Mouse (Mus musculus): ENCODE results near the gene Pwwp2a.

The Pwwp2a gene

DNA sequence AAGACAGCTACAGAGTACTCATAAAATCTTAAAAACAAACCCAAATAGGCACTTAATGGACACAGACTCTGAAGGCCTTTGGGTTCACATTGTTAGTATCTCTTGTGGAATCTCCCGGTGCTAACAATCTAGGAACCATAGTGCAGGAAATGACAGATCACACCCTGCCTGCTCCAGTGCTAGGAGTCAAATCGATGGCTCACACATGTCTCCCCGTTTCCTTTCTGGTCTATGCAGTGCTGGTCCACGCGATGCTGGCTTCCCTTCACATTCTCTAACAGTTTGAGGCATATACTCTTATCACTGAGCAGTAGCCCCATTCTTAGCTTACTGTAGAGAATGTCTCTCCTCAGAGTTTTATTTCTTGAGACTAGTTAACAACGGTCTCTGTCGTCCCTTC, 46.0 kb downstream of the Pwwp2a start:
- no peak for DNase-seq (ENCODE audit: low spot score)

GRCm38 (mm10) chr11:43728737-43729301, 47.0 kb downstream of the Pwwp2a start:
- DNase-seq (ENCODE audit: low spot score), result no peak

DNA sequence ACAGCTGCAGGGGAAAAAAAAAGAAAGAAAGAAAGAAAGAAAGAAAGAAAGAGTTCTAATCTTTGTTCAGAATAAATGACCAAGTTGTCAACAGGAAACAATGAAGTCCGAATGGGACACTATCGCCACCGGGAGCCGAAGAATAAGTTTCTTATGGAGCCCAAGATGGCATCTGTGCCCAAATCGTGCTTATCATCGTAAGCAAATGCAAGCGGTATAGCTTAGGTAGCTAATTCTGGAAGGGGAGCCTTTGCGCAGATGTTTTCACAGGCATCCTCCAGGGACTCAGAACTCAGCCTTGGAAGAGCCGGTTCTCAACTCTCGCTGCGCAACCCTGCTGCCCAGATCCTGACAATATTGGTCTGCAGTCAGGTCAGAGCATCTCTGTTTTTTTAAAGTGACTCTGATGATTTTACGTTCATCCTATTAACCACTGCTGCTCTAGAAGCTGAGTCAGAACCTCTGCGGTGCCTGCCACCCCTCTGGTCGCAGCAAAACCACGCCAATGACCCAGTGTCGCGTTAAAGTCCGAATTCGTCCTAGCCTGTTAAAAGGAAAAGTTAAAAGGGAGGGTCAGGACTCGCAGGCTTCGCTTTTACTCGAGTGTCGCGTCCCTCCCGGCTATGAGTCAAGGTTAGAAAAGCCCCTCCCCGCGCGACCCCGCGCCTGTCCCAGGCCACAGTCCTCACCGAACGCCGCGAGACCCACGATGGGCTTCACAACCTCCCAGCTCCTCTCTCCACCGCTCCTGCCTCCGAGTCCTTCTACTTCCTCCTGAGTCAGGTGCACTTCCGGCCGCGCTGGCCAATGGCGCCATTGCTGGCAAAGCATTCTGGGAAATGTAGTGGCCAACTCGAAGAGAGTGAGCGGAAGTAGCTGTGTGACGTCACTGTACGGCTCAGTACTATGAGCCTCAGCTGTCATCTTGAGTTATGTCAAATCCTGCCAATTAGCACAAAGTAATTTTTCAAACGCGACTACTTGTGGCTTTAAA, 65.7 kb downstream of the Pwwp2a start, which contains the start of gene Ttc1:
Gene Ttc1, minus strand, starts transcription at position 776 of the 994 bp plus-strand sequence.
- peak; percentile 95 for DNase-seq (ENCODE audit: low spot score)

- DNase-seq (ENCODE audit: low spot score), result no peak
These were observed 69.7 kb downstream of the Pwwp2a start for GRCm38 (mm10) chr11:43751542-43751941.

- DNase-seq (ENCODE audit: low spot score), result no peak
These were observed 72.8 kb downstream of the Pwwp2a start for GRCm38 (mm10) chr11:43754568-43754967.

GRCm38 (mm10) chr11:43755411-43755810, 73.6 kb downstream of the Pwwp2a start:
- no peak for DNase-seq (ENCODE audit: low spot score)

- DNase-seq (ENCODE audit: low spot score), result no peak
These were observed 76.6 kb downstream of the Pwwp2a start for GRCm38 (mm10) chr11:43758436-43758835.

DNA sequence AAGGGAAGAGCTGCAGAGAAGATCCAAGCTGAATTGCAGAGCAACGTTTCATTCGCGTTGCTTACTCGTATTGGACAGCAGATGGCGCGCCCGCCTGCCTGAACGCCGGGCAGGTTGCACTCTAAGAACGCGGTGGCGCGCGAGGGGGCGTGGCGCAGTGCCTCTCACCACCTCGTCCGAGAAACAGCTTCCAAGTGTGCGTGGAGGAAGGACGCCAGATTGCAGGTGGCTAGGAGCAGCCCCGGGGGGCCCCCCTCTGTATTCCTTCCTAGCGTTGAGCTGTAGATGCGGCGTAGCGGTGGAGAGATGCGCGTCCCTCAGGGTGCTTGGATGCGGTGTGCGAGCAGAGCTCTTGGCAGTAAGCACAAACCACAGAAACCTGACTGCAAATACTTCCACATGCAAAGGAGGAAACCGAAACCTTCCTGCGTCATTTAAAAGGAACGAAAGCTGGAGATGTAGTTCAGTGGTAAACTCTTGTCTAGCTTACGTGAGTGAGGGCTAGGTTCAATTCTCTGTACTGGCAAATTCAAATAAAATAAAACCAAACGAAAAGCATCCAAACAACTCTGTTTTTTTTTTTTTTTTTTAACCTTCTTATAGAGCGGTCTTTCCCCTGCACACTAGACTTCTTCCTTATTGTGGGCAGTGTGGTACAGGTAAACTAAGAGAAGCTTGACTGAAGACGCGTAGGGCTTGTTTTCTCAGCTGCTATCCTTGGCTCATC, 85.3 kb downstream of the Pwwp2a start:
- DNase-seq (ENCODE audit: low spot score), result peak; percentile 82

DNA sequence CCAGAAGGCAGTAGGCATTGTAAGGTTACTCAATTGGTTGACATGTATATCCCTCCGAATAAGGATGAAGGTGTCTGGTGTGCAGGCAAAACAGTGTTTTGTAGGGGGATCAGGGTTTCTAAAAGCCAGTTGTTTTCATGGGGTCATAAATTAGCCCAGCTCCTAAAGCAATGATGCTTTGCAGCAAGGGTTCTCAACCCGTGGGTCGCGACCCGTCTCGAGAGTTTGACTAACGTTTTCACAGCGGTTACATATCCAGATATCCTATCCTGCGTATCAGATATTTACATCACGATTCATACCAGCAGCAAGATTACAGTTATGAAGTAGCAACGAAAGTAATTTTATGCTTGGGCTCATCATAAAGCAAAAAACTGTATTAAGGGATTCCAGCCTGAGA, 86.0 kb downstream of the Pwwp2a start:
- no peak for DNase-seq (ENCODE audit: low spot score)

- DNase-seq (ENCODE audit: low spot score), result no peak
These were observed 88.3 kb downstream of the Pwwp2a start for GRCm38 (mm10) chr11:43770110-43770509.

Data from testis, postnatal 10 days (tissue).